17 mouse cellular contexts compared by ENCODE assay signal in the genomic region with DNA sequence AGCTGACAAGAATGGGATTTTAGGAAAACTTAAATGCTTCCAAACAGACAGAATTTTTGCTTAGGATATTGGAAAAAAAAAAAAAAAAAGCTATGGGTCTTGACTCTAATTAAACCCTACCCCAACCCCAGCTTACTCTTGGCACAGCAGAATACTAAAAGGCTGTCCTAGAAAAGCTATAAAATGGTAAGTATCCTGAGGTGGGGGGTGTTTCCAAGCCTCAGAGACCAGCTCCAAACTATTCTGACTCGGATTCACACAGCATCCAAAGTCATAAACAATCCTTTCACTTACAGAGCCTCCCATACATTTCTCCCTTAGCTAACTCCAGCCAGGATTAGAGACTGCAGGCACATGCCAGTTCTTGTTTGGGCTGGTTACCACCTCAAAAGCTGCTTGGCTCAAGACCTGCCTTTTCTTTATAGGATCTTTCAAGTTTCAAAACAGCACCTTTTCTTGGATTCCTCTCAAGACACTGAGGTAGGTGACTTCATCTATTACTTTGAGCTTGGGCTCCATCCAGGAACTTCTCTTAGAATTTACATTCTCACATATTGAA. TPM values are rescaled to one million over a fixed set of nuclear protein-coding genes. Genes with fewer than 3 reads are reported as not detected.
DNase-seq lines count a peak whose midpoint lies in the region; ATAC-seq and TF ChIP-seq lines count a peak whose summit lies in the region.
"Had no signal": no experiment of that assay in that cellular context is flagged by ENCODE, and none has a peak within 500 bp of the region (broad histone marks: within the 10 kb centered on the region; RNA-seq: fewer than 3 reads in every experiment).

No protein-coding gene starts in this region.

- TF ChIP-seq CTCF in left cerebral cortex, adult 2 months (IDR thresholded peaks at IDR 0.05): no peak

- no peak for DNase-seq in kidney, adult 9 months
- no peak for DNase-seq in neural tube, embryonic 10.5 days (ENCODE audit: extremely low spot score, low spot score)
- no peak for DNase-seq in left cerebral cortex, adult 2 months (ENCODE audit: extremely low spot score in 1 of 2, low spot score in 2 of 2)
- no peak for DNase-seq in embryo, embryonic 9.5 days (ENCODE audit: extremely low spot score)
- DNase-seq: adrenal gland, adult 2 months; cerebellum, postnatal 14 days; heart, adult 2 months; kidney, postnatal 4 days; lung, postnatal 36 days; right cerebral cortex, postnatal 25 days had no signal

- ATAC-seq in kidney, embryonic 15.5 days (replicated peaks; ENCODE audit: low FRiP score): no peak
- ATAC-seq in neural tube, embryonic 13.5 days (ENCODE audit: low read depth): no peak
- ATAC-seq in embryonic facial prominence, embryonic 15.5 days (ENCODE audit: insufficient number of reproducible peaks, low FRiP score, low TSS enrichment, low read depth): no peak
- peak; percentile 13; the same call in 1 of the 2 replicates for ATAC-seq in stomach, embryonic 16.5 days (ENCODE audit: insufficient read depth, low FRiP score)

- H3K27me3 ChIP-seq in kidney, embryonic 15.5 days: no peaks in the 10 kb centered on the region
- no peaks in the 10 kb centered on the region for H3K27me3 ChIP-seq in neural tube, embryonic 13.5 days
- H3K27me3 ChIP-seq in embryonic facial prominence, embryonic 15.5 days: no peaks in the 10 kb centered on the region
- H3K27me3 ChIP-seq in stomach, embryonic 16.5 days (ENCODE audit: control insufficient read depth, insufficient read depth, low read length): no peaks in the 10 kb centered on the region
- H3K27me3 ChIP-seq: forebrain, embryonic 12.5 days; heart, embryonic 15.5 days had no signal

- H3K9ac ChIP-seq in kidney, embryonic 15.5 days: no peak overlapping the region
- H3K9ac ChIP-seq in neural tube, embryonic 13.5 days: no peak overlapping the region
- no peak overlapping the region for H3K9ac ChIP-seq in embryonic facial prominence, embryonic 15.5 days
- no peak overlapping the region for H3K9ac ChIP-seq in stomach, embryonic 16.5 days (ENCODE audit: low read length)
- H3K9ac ChIP-seq: forebrain, embryonic 12.5 days; heart, embryonic 15.5 days; liver, embryonic 14.5 days had no signal

- peak overlapping the region; percentile 67 for H3K27ac ChIP-seq in kidney, embryonic 15.5 days
- peak overlapping the region; percentile 38; the same call in 1 of the 2 replicates for H3K27ac ChIP-seq in neural tube, embryonic 13.5 days (replicated peaks)
- peak overlapping the region; percentile 78 for H3K27ac ChIP-seq in embryonic facial prominence, embryonic 15.5 days (replicated peaks)
- peak overlapping the region; percentile 79 for H3K27ac ChIP-seq in stomach, embryonic 16.5 days (ENCODE audit: low read length)
- H3K27ac ChIP-seq in left cerebral cortex, adult 2 months: no peak overlapping the region
- H3K27ac ChIP-seq: heart, adult 2 months; heart, embryonic 15.5 days; liver, embryonic 14.5 days had no signal

- 3% methylated on average over 1 of the region's 1 CpGs for WGBS in kidney, embryonic 15.5 days
- whole genome bisulfite sequencing in neural tube, embryonic 13.5 days: 0% methylated on average over 1 of the region's 1 CpGs
- WGBS in embryonic facial prominence, embryonic 15.5 days: 3% methylated on average over 1 of the region's 1 CpGs
- WGBS in stomach, embryonic 16.5 days: 0% methylated on average over 1 of the region's 1 CpGs

- H3K4me1 ChIP-seq in kidney, embryonic 15.5 days: peaks cover 18% of the 10 kb centered on the region
- peaks cover 40% of the 10 kb centered on the region for H3K4me1 ChIP-seq in neural tube, embryonic 13.5 days (replicated peaks)
- peaks cover 13% of the 10 kb centered on the region for H3K4me1 ChIP-seq in embryonic facial prominence, embryonic 15.5 days
- H3K4me1 ChIP-seq in stomach, embryonic 16.5 days (ENCODE audit: control insufficient read depth, insufficient read depth, low read length): peaks cover 16% of the 10 kb centered on the region

- intact Hi-C loops in left cerebral cortex, adult 2 months (cut with DNase I): no loop called here

- H3K36me3 ChIP-seq in kidney, embryonic 15.5 days: 0 out of 2 replicates have a peak, but pooled peaks cover 4% of the 10 kb centered on the region
- H3K36me3 ChIP-seq in neural tube, embryonic 13.5 days: no peaks in the 10 kb centered on the region
- no peaks in the 10 kb centered on the region for H3K36me3 ChIP-seq in embryonic facial prominence, embryonic 15.5 days
- no peaks in the 10 kb centered on the region for H3K36me3 ChIP-seq in stomach, embryonic 16.5 days (ENCODE audit: control insufficient read depth, insufficient read depth, low read length)
- H3K36me3 ChIP-seq: heart, embryonic 15.5 days had no signal

- no peaks in the 10 kb centered on the region for H3K9me3 ChIP-seq in kidney, embryonic 15.5 days (replicated peaks)
- no peaks in the 10 kb centered on the region for H3K9me3 ChIP-seq in neural tube, embryonic 13.5 days
- H3K9me3 ChIP-seq in embryonic facial prominence, embryonic 15.5 days (replicated peaks): no peaks in the 10 kb centered on the region
- no peaks in the 10 kb centered on the region for H3K9me3 ChIP-seq in stomach, embryonic 16.5 days (replicated peaks; ENCODE audit: control insufficient read depth, low read length)
- H3K9me3 ChIP-seq: heart, embryonic 15.5 days had no signal

- 0 out of 2 replicates have a peak overlapping the region, but pooled peaks have one; percentile 1 for H3K4me2 ChIP-seq in kidney, embryonic 15.5 days
- no peak overlapping the region for H3K4me2 ChIP-seq in neural tube, embryonic 13.5 days
- H3K4me2 ChIP-seq in embryonic facial prominence, embryonic 15.5 days (replicated peaks): no peak overlapping the region
- H3K4me2 ChIP-seq in stomach, embryonic 16.5 days (ENCODE audit: low read depth, low read length): peak overlapping the region; percentile 10; the same call in 1 of the 2 replicates
- H3K4me2 ChIP-seq: forebrain, embryonic 12.5 days; heart, embryonic 15.5 days had no signal

- no peak overlapping the region for H3K4me3 ChIP-seq in kidney, embryonic 15.5 days (replicated peaks)
- H3K4me3 ChIP-seq in neural tube, embryonic 13.5 days: no peak overlapping the region
- no peak overlapping the region for H3K4me3 ChIP-seq in embryonic facial prominence, embryonic 15.5 days (replicated peaks)
- no peak overlapping the region for H3K4me3 ChIP-seq in stomach, embryonic 16.5 days (replicated peaks; ENCODE audit: low read length)
- H3K4me3 ChIP-seq in left cerebral cortex, adult 2 months: no peak overlapping the region
- H3K4me3 ChIP-seq: forebrain, embryonic 12.5 days; heart, adult 2 months; heart, embryonic 15.5 days had no signal

RNA-seq across cellular contexts. Expression of gene Zfp609, which starts 50.4 kb away (rescaled TPM):
- 6.0 and 7.4 TPM in 2 replicates for polyA plus RNA-seq in kidney, embryonic 15.5 days (2015; fragmentation: Nextera tagmentation; extraction: Ambion mirVana)
- polyA plus RNA-seq in neural tube, embryonic 13.5 days (2015; fragmentation: Nextera tagmentation; extraction: Ambion mirVana): 8.6 and 10.0 TPM in 2 replicates
- 7.9 and 8.5 TPM in 2 replicates for polyA plus RNA-seq in embryonic facial prominence, embryonic 15.5 days (2015; fragmentation: Nextera tagmentation; extraction: Ambion mirVana)
- polyA plus RNA-seq in stomach, embryonic 16.5 days (2015; fragmentation: Nextera tagmentation; extraction: Ambion mirVana): 3.8 and 5.0 TPM in 2 replicates
- 10 to 100 TPM; 48.5 to 49.1 TPM for total RNA-seq in left cerebral cortex, adult 2 months (2021)

Comparison
In these comparisons a context has a peak if more than half of its experiments do, and no peak if none do; other contexts are left out.
1. H3K4me2 ChIP-seq: peak in kidney, embryonic 15.5 days (single experiment) and stomach, embryonic 16.5 days (single experiment); none in neural tube, embryonic 13.5 days (single experiment) and embryonic facial prominence, embryonic 15.5 days (single experiment).